Mouse (Mus musculus) kidney, adult 2 months (tissue): Measurements from ENCODE around the gene Erp27.

Experiments
- CTCF ChIP-seq: fragments of 200-500 bp; conservative IDR thresholded peaks from 2 replicates; pipeline ENCODE4 v1.5.1; 2011; ENCODE audit warnings: low read depth, mild to moderate bottlenecking, control low read depth, low read length, moderate library complexity, mixed read lengths; ENCODE audit not compliant: insufficient read depth, insufficient read length
- POLR2A ChIP-seq: fragments of 200-500 bp; IDR thresholded peaks from one replicate; pipeline ENCODE4 v1.6.1; 2011; ENCODE audit warnings: low read depth, low read length, control low read depth

GRCm38 (mm10) chr6:136912751-136913265, 9.2 kb downstream of the Erp27 start:
- TF ChIP-seq CTCF (no peak), POLR2A (no peak)
